Mouse (Mus musculus) embryonic facial prominence, embryonic 12.5 days (tissue): ENCODE results near the gene Gm2310. TPM values are rescaled to one million over a fixed set of nuclear protein-coding genes. Genes with fewer than 3 reads are reported as not detected.
A peak's percentile ranks its signal among the peaks of the same experiment; 100 is the strongest.
"Not testable (repeated sequence)": the region's sequence is repeated elsewhere in the genome, so short reads cannot be mapped to it uniquely, and the experiment has no call there.

Experiments used
- ATAC-seq: fragments of 200-750 bp; cut with Nextera tagmentation; 2 replicates; pipeline ENCODE4 v1.8.0; 2017; ENCODE audit not compliant: insufficient number of reproducible peaks, insufficient read depth, low FRiP score, low TSS enrichment
- H3K27ac ChIP-seq: fragments of 300-500 bp; sonication (generic); 2 replicates; pipeline ENCODE4 v1.5.1; 2016; ENCODE audit warnings: mild to moderate bottlenecking
- H3K27me3 ChIP-seq: fragments of 300-500 bp; sonication (generic); 2 replicates; pipeline ENCODE4 v1.6.1; 2016; ENCODE audit warnings: mild to moderate bottlenecking, moderate library complexity
- H3K36me3 ChIP-seq: fragments of 300-500 bp; sonication (generic); 2 replicates; pipeline ENCODE4 v1.6.1; 2016; ENCODE audit warnings: mild to moderate bottlenecking
- H3K4me1 ChIP-seq: fragments of 300-500 bp; sonication (generic); 2 replicates; pipeline ENCODE4 v1.6.1; 2016
- H3K4me2 ChIP-seq: fragments of 300-500 bp; sonication (generic); replicated peaks from 2 replicates; pipeline ENCODE4 v1.6.1; 2016; ENCODE audit warnings: mild to moderate bottlenecking, moderate library complexity
- H3K4me3 ChIP-seq: fragments of 300-500 bp; sonication (generic); 2 replicates; pipeline ENCODE4 v1.5.1; 2016; ENCODE audit warnings: mild to moderate bottlenecking
- H3K9ac ChIP-seq: fragments of 300-500 bp; sonication (generic); 2 replicates; pipeline ENCODE4 v1.6.1; 2016; ENCODE audit warnings: mild to moderate bottlenecking, moderate library complexity
- H3K9me3 ChIP-seq: fragments of 300-500 bp; sonication (generic); 2 replicates; pipeline ENCODE4 v1.6.1; 2016; ENCODE audit warnings: mild to moderate bottlenecking, moderate library complexity
- WGBS: fragments of 180-500 bp; shearing (Covaris S2); methylation state at CpG from one replicate; pipeline ENCODE4 v1.1.7; 2016; 5-methylcytosine and 5-hydroxymethylcytosine counted together
- polyA plus RNA-seq: library from polyadenylated mRNA; unstranded; fragments of >200 nt; fragmentation: Nextera tagmentation; extraction: Ambion mirVana; gene quantifications from 2 replicates; pipeline ENCODE4 v1.2.1, GENCODE M21; 2016

The Gm2310 gene
- not detected in 2 replicates for polyA plus RNA-seq

GRCm38 (mm10) chr15:8519853-8520252 is at the start of gene Gm2310:
Gene Gm2310 (minus strand): TSS chr15:8519953.
- H3K4me3 ChIP-seq, ATAC-seq, H3K27ac ChIP-seq, H3K4me2 ChIP-seq, H3K9ac ChIP-seq, H3K27me3 ChIP-seq, H3K9me3 ChIP-seq, H3K36me3 ChIP-seq, H3K4me1 ChIP-seq: not testable (repeated sequence)

GRCm38 (mm10) chr15:8568645-8569528 is 49.1 kb upstream of the Gm2310 start:
- Histone ChIP-seq H3K4me3 (peak overlapping the region; percentile 44), H3K36me3 (no peaks in the 10 kb centered on the region), H3K4me1 (peaks cover 10% of the 10 kb centered on the region), H3K27me3 (peaks cover 20% of the 10 kb centered on the region), H3K4me2 (peak overlapping the region; percentile 92), H3K9ac (peak overlapping the region; percentile 38), H3K27ac (peak overlapping the region; percentile 69), H3K9me3 (no peaks in the 10 kb centered on the region)
- ATAC-seq: peak; percentile 82
- under 1% methylated on average over 61 of the region's 61 CpGs for WGBS

DNA sequence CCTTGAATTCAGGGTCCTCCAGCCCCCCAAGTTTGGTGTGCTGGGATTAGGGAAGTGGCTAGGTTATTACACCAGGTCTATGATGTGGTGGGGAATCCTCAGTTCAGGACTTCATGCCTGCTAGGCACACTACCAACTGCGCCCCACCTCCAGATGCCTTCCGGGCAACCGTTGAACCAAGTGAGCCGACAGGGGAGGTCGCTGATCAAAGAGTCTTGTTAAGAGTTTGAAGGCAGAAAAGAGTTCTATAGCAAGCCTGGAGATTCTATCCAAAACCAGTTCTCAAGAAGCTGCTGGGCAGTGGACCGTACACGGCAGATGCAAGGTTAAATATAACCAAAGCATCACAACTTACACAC is 48.5 kb upstream of the Gm2310 start:
- Histone ChIP-seq H3K4me3 (peak overlapping the region; percentile 44), H3K36me3 (no peaks in the 10 kb centered on the region), H3K4me1 (peaks cover 10% of the 10 kb centered on the region), H3K4me2 (peak overlapping the region; percentile 92), H3K9me3 (no peaks in the 10 kb centered on the region), H3K9ac (peak overlapping the region; percentile 38; the same call in 1 of the 2 replicates), H3K27me3 (peaks cover 20% of the 10 kb centered on the region), H3K27ac (0 out of 2 replicates have a peak overlapping the region, but pooled peaks have one; percentile 69)
- ATAC-seq: no peak; the same call in 1 of the 2 replicates
- WGBS: 3% methylated on average over 7 of the region's 7 CpGs

DNA sequence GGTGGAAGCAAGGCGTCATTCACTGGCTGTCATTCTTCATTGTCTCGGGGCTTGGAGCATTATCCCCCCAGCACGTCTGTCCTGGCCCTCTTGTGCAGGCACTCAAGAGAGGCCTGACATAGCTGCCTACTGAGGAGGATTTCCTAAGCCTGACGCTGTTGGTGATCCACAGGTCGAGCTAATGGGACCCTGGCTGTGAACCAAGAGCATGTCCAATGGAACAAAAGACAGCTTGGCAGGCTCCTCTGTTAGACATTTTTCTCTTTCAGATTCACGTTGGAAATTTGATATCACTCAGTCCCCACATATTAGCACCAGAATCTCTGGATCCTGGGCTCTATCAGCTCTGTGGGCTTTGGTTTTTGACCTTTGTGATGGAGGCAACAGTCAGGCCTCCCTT is 45.7 kb upstream of the Gm2310 start:
- Histone ChIP-seq H3K4me1 (peaks cover 10% of the 10 kb centered on the region), H3K9me3 (no peaks in the 10 kb centered on the region), H3K4me2 (no peak overlapping the region), H3K4me3 (no peak overlapping the region), H3K36me3 (no peaks in the 10 kb centered on the region), H3K27me3 (peaks cover 12% of the 10 kb centered on the region; the same call in 1 of the 2 replicates), H3K9ac (no peak overlapping the region), H3K27ac (no peak overlapping the region)
- 50% methylated on average over 6 of the region's 6 CpGs for WGBS
- ATAC-seq: no peak

- Histone ChIP-seq H3K9ac (no peak overlapping the region), H3K4me1 (peaks cover 6% of the 10 kb centered on the region; the same call in 1 of the 2 replicates), H3K27me3 (peaks cover 12% of the 10 kb centered on the region; the same call in 1 of the 2 replicates), H3K4me3 (no peak overlapping the region), H3K4me2 (no peak overlapping the region), H3K9me3 (no peaks in the 10 kb centered on the region), H3K27ac (no peak overlapping the region), H3K36me3 (no peaks in the 10 kb centered on the region)
- no peak for ATAC-seq
- WGBS: 87% methylated on average over 3 of the region's 3 CpGs
These were observed 44.6 kb upstream of the Gm2310 start for GRCm38 (mm10) chr15:8564331-8564730.

DNA sequence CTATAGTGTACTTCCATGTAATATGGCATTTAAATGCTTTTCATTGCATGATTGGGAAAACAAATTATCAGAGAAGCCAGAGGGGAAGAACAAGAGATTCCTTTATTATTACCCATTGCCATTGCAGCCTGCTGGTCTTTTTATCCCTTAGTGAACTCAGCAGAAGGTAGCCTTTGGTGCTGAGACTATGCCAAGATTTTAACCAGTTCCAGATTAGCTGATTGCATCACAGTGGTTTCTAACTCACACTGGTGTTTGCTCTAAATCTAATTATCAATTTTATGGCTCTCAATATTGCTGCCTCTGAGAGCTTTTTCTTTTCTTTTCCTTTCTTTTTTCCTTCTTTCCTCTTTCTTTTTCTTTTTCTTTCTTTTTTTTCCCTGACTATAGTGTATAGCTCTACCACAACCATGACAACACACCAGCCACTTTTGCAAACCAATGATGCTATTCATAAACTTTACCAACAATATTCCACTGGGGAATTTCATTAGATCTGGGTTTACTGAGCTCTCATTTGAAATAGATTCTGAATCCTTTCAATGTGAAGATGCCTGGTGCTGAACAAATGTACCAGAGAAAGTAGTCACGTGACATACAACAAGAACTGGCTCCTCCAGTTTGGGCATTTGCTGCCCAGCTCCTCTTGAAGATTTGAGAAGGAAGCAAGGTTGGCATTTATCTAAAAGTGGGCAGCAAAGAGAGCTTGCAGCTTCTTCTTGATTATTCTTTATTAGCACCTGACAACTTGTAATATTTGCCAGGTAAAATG is 43.9 kb upstream of the Gm2310 start:
- 75% methylated on average over 1 of the region's 1 CpGs for WGBS
- H3K9me3 ChIP-seq: no peaks in the 10 kb centered on the region
- ATAC-seq: no peak
- H3K36me3 ChIP-seq: no peaks in the 10 kb centered on the region
- no peak overlapping the region for H3K9ac ChIP-seq
- no peak overlapping the region for H3K4me2 ChIP-seq
- H3K4me3 ChIP-seq: no peak overlapping the region
- H3K27ac ChIP-seq: no peak overlapping the region
- peaks cover 10% of the 10 kb centered on the region; the same call in 1 of the 2 replicates for H3K27me3 ChIP-seq
- H3K4me1 ChIP-seq: peaks cover 5% of the 10 kb centered on the region; the same call in 1 of the 2 replicates

- H3K4me2 ChIP-seq: no peak overlapping the region
- no peak overlapping the region for H3K9ac ChIP-seq
- H3K27ac ChIP-seq: no peak overlapping the region
- no peaks in the 10 kb centered on the region for H3K36me3 ChIP-seq
- H3K4me3 ChIP-seq: no peak overlapping the region
- no peak for ATAC-seq
- H3K4me1 ChIP-seq: no peaks in the 10 kb centered on the region
- 84% methylated on average over 7 of the region's 7 CpGs for WGBS
- H3K27me3 ChIP-seq: peaks cover 2% of the 10 kb centered on the region; the same call in 1 of the 2 replicates
- H3K9me3 ChIP-seq: no peaks in the 10 kb centered on the region
These were observed 43.0 kb upstream of the Gm2310 start for GRCm38 (mm10) chr15:8562776-8563175.

DNA sequence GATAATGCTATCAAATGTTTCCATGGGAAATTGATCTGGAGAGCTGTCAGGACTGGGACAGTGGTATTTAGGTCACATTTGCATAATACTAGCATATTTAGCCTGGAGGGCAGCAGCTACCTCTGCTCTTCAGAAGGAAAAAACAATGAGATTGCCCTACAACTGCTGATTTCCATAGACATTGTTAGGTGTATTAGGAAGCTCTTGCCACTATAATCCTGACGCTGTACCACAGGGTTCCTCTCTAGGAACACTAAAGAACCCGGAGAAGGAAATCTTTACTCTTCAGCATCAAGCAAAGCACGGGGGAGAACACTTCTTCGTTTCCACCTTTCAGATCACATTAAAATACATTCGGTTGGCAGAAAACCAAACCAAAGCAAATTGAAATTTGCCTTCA is 11.4 kb upstream of the Gm2310 start:
- no peak for ATAC-seq
- Histone ChIP-seq H3K9me3 (no peaks in the 10 kb centered on the region), H3K27ac (no peak overlapping the region), H3K4me1 (no peaks in the 10 kb centered on the region), H3K9ac (no peak overlapping the region), H3K4me2 (no peak overlapping the region), H3K4me3 (no peak overlapping the region), H3K36me3 (no peaks in the 10 kb centered on the region), H3K27me3 (no peaks in the 10 kb centered on the region)
- WGBS: 75% methylated on average over 5 of the region's 5 CpGs

DNA sequence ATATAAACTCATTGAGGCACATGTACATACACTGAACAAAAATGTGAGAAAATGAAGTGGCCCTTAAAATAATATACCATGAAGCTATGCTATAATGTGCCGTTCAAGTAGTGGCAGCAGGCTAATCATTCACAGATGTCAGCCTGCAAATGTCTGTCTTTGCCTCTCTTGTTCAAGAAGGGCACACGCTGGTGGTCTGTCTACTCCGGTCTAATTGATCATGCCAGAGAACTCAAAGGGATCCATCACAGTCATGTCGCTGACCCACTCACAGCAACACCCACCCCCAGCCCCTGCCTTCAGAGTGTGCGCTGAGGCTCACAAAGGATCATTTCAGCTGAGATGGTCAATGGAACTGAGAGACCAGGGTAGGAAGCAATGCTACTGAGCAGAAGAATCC is 6.8 kb downstream of the Gm2310 start:
- H3K9me3 ChIP-seq: no peaks in the 10 kb centered on the region
- no peak overlapping the region for H3K27ac ChIP-seq
- H3K27me3 ChIP-seq: no peaks in the 10 kb centered on the region
- peak overlapping the region; percentile 20; the same call in 1 of the 2 replicates for H3K4me2 ChIP-seq
- ATAC-seq: no peak
- H3K4me3 ChIP-seq: no peak overlapping the region
- H3K36me3 ChIP-seq: no peaks in the 10 kb centered on the region
- H3K9ac ChIP-seq: no peak overlapping the region
- H3K4me1 ChIP-seq: peaks cover 14% of the 10 kb centered on the region
- WGBS: 17% methylated on average over 5 of the region's 5 CpGs

GRCm38 (mm10) chr15:8511861-8512260 is 7.9 kb downstream of the Gm2310 start:
- no peak for ATAC-seq
- no peak overlapping the region for H3K4me3 ChIP-seq
- H3K9me3 ChIP-seq: no peaks in the 10 kb centered on the region
- 64% methylated on average over 9 of the region's 9 CpGs for WGBS
- no peak overlapping the region for H3K9ac ChIP-seq
- no peaks in the 10 kb centered on the region for H3K27me3 ChIP-seq
- no peak overlapping the region for H3K27ac ChIP-seq
- H3K36me3 ChIP-seq: no peaks in the 10 kb centered on the region
- H3K4me1 ChIP-seq: peaks cover 14% of the 10 kb centered on the region
- no peak overlapping the region for H3K4me2 ChIP-seq

GRCm38 (mm10) chr15:8502431-8502830 is 17.3 kb downstream of the Gm2310 start:
- H3K4me1 ChIP-seq: no peaks in the 10 kb centered on the region
- no peaks in the 10 kb centered on the region for H3K9me3 ChIP-seq
- H3K9ac ChIP-seq: no peak overlapping the region
- no peaks in the 10 kb centered on the region for H3K36me3 ChIP-seq
- H3K27me3 ChIP-seq: no peaks in the 10 kb centered on the region
- no peak overlapping the region for H3K4me2 ChIP-seq
- WGBS: 87% methylated on average over 2 of the region's 2 CpGs
- ATAC-seq: no peak
- no peak overlapping the region for H3K27ac ChIP-seq
- H3K4me3 ChIP-seq: no peak overlapping the region
